Mouse (Mus musculus) adrenal gland, adult 10 weeks (tissue): ENCODE data around the gene Col13a1. TPM values are rescaled to one million over a fixed set of nuclear protein-coding genes. Genes with fewer than 3 reads are reported as not detected.

Source experiments
- polyA plus RNA-seq: library from polyadenylated mRNA; stranded (reverse); fragments of 350-450 nt; fragmentation: Illumina TruSeq; extraction: RNeasy Lipid Tissue Mini Kit (QIAGEN cat#74804); gene quantifications from one replicate; pipeline ENCODE4 v1.2.3, GENCODE M21; 2014; ENCODE audit warnings: low read depth, low replicate concordance

The Col13a1 gene
- polyA plus RNA-seq = 8.0 TPM

DNA sequence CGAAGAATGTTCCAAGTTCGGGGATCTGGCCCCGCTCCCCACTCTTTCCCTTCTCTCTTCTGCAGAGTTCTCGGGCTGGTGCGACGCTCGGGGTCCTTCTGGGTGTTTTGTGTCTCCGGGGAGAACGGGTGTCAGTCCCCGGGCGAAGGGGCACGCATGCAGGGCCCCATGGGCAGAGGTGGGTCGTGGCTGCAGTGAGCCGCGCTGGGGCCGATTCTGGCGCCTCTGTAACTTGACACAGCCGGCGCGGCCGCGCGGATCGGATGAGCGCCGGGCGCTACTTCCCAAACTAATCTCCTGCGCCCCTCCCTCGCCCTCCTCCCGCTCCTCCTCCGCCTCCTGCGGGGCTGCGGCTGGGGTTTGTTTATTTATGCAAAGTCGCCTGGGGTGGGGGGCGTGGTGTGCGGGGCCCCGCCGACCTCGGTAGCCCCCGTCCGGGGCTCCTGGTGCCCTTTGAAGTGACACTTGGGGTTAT is at the start of gene Col13a1:
TSS of gene Col13a1 (minus strand) at position 243 of the 475 bp plus-strand sequence.

Other genes starting within 250 kb of the Col13a1 start
- gene H2afy2, start 195.0 kb downstream of the Col13a1 start, polyA plus RNA-seq = 10.5 TPM
- gene Neurog3, start 154.0 kb upstream of the Col13a1 start, polyA plus RNA-seq = not detected
- gene Fam241b, start 164.8 kb upstream of the Col13a1 start, polyA plus RNA-seq = 5.3 TPM